Mouse (Mus musculus): ENCODE data around the gene Mitf. TPM values are rescaled to one million over a fixed set of nuclear protein-coding genes. Genes with fewer than 3 reads are reported as not detected.

Gene Mitf
- polyA plus RNA-seq, 1 experiment from 2014 or later, result 2.4 TPM

DNA sequence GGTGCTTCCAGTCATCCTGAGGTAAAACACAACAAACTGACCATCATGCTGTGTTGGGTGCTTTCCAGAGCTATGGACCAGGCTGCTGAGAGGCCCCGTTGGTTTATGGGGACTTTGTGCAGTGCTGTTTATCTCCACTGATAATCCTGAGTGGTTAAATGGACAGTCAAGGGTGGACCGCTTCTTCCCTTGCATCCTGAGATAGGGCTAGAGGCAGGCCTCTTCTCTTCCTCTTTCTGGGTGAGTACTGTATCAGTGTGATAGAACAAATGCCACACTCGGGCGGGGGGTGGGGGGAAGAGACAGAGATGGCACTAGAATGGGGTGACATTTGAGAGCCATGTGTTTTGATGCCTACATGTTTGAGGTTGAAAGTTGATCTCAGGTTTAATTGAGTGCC lies 81.0 kb downstream of the Mitf start:
- peaks cover 12% of the 10 kb centered on the region for H3K4me1 ChIP-seq
- WGBS, result 83% methylated on average over 4 of the region's 4 CpGs
- H3K36me3 ChIP-seq, result no peaks in the 10 kb centered on the region
- no peaks in the 10 kb centered on the region for H3K27me3 ChIP-seq
- H3K4me3 ChIP-seq, result no peak overlapping the region
- no peak overlapping the region for H3K27ac ChIP-seq
- no peak for ATAC-seq (ENCODE audit: low FRiP score, low read depth)
- H3K9ac ChIP-seq, result no peak overlapping the region
- H3K9me3 ChIP-seq, result no peaks in the 10 kb centered on the region
- H3K4me2 ChIP-seq (replicated peaks), result no peak overlapping the region

GRCm38 (mm10) chr6:97888596-97888995 lies 81.7 kb downstream of the Mitf start:
- peaks cover 10% of the 10 kb centered on the region for H3K4me1 ChIP-seq
- H3K4me3 ChIP-seq, result no peak overlapping the region
- no peaks in the 10 kb centered on the region for H3K36me3 ChIP-seq
- 29% methylated on average over 3 of the region's 3 CpGs for WGBS
- no peak overlapping the region for H3K4me2 ChIP-seq (replicated peaks)
- ATAC-seq (ENCODE audit: low FRiP score, low read depth), result no peak
- no peak overlapping the region for H3K9ac ChIP-seq
- no peaks in the 10 kb centered on the region for H3K27me3 ChIP-seq
- H3K9me3 ChIP-seq, result no peaks in the 10 kb centered on the region
- H3K27ac ChIP-seq, result no peak overlapping the region

DNA sequence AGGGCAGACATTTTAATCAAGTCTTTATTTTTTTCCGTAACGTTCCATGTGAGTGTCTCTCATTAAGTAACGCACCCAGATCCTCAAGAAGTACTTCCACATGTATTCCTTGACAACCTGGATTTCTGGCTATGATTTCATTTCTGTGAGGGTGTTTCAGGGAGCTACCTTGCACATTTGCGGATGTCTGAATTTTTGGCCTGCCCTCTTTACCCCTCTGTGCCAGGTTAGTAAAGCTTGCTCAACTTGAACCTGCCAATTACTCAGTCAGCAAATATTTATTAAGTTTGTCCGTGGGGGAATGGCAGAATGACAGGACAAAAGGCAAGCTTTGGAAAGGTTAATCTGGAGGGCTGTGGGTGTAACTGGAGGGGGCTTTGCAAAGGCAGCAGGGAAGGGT lies 86.7 kb downstream of the Mitf start:
- WGBS, result 42% methylated on average over 5 of the region's 5 CpGs
- ATAC-seq (ENCODE audit: low FRiP score, low read depth), result no peak
- Histone ChIP-seq H3K36me3 (no peaks in the 10 kb centered on the region), H3K4me2 (replicated peaks) (no peak overlapping the region), H3K4me3 (no peak overlapping the region), H3K4me1 (peaks cover 9% of the 10 kb centered on the region), H3K9me3 (no peaks in the 10 kb centered on the region), H3K9ac (no peak overlapping the region), H3K27me3 (no peaks in the 10 kb centered on the region), H3K27ac (no peak overlapping the region)

DNA sequence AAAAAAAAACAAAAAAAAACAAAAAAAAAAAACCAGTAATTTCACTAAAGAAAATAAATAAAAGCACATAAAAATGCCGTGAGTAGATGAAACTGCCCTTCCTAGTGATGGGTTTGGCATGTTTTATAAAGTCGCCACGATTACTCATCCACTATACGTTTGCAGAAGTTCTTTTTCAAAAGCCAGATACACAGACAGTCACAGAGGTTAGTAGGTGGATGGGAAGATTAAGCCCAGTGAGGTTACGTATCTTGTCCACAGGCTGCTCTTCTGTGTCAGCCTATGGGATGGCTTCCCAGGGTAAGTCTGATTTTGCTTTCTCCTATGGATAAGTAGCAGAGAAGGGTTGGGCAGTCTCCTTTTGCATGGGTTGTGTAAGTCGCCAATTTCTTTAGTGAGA lies 90.3 kb downstream of the Mitf start:
- Histone ChIP-seq H3K9ac (no peak overlapping the region), H3K4me1 (peaks cover 12% of the 10 kb centered on the region), H3K27me3 (no peaks in the 10 kb centered on the region), H3K4me3 (no peak overlapping the region), H3K36me3 (no peaks in the 10 kb centered on the region), H3K4me2 (replicated peaks) (no peak overlapping the region), H3K9me3 (no peaks in the 10 kb centered on the region), H3K27ac (peak overlapping the region; percentile 39; the same call in 1 of the 2 replicates)
- no peak for ATAC-seq (ENCODE audit: low FRiP score, low read depth)
- 87% methylated on average over 6 of the region's 6 CpGs for WGBS

GRCm38 (mm10) chr6:97898085-97898484 lies 91.2 kb downstream of the Mitf start:
- Histone ChIP-seq H3K4me1 (peaks cover 10% of the 10 kb centered on the region), H3K36me3 (no peaks in the 10 kb centered on the region), H3K9ac (no peak overlapping the region), H3K4me2 (replicated peaks) (no peak overlapping the region), H3K27me3 (no peaks in the 10 kb centered on the region), H3K27ac (no peak overlapping the region), H3K4me3 (no peak overlapping the region), H3K9me3 (no peaks in the 10 kb centered on the region)
- WGBS, result 60% methylated on average over 5 of the region's 5 CpGs
- no peak for ATAC-seq (ENCODE audit: low FRiP score, low read depth)

DNA sequence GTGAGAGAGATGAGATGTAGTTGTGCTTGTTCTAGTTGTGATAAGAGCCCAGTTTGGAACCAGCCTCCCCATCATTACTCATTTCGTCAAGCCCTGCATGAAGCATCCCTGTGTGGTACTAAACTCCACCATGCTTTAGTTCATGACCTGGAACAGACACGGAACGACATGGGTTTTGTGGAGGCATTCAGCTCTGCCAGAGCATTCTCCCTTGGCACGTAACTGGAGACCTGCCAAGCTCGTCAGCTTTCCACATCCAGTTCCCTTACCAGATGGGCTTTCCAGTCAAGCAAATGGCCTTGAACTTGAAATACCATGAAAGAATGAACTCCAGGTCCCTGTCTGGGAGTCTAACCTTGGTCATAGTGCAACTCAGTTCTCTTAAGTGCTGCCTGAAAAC lies 94.7 kb downstream of the Mitf start:
- Histone ChIP-seq H3K4me2 (replicated peaks) (no peak overlapping the region), H3K4me3 (no peak overlapping the region), H3K9ac (no peak overlapping the region), H3K36me3 (no peaks in the 10 kb centered on the region), H3K27me3 (no peaks in the 10 kb centered on the region), H3K4me1 (peaks cover 7% of the 10 kb centered on the region), H3K27ac (no peak overlapping the region), H3K9me3 (no peaks in the 10 kb centered on the region)
- ATAC-seq (ENCODE audit: low FRiP score, low read depth), result no peak
- 56% methylated on average over 5 of the region's 5 CpGs for WGBS

DNA sequence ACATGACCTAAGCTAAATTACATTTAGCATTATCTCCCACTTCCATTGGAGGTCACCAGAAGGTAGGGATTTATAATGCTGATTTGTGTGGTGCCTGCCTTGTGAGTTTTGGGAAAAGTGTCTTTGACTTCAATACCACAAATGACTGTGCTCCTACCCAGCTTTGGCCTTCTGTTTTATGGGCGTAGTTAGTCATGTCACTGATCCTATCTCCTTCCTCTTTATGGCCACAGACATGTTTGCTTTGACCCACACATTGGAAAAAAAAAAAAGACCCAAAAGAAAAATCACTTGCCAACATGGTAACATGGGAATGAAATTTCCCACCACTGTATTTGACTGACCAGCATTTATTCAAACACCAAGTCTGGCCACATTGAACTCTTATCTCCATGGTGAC lies 95.4 kb downstream of the Mitf start:
- ATAC-seq (ENCODE audit: low FRiP score, low read depth), result no peak
- Histone ChIP-seq H3K27me3 (no peaks in the 10 kb centered on the region), H3K36me3 (no peaks in the 10 kb centered on the region), H3K27ac (no peak overlapping the region), H3K9ac (no peak overlapping the region), H3K4me2 (replicated peaks) (no peak overlapping the region), H3K4me3 (no peak overlapping the region), H3K9me3 (no peaks in the 10 kb centered on the region), H3K4me1 (peaks cover 7% of the 10 kb centered on the region)
- WGBS, result 89% methylated on average over 1 of the region's 1 CpGs

DNA sequence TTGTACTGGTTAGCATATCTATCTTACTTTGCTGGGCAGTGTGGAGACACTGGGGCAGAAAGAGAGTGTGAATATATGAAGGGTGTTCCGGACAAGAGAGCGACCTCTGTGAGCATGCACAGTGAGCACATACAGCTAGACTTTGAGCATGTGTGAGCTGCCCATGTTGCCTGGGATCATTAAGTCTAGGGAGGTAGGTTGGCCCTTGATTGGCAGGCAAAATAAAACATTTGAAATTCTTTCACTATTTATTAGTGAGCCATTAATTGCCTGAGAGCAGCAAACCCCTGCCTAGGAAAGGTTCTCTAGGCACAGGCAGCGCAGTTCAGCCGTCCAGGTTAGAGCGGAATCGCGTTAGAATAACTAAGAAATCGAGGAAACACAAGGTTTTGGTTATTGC lies 107.9 kb downstream of the Mitf start:
- WGBS, result 85% methylated on average over 8 of the region's 8 CpGs
- ATAC-seq (ENCODE audit: low FRiP score, low read depth), result no peak
- no peaks in the 10 kb centered on the region for H3K9me3 ChIP-seq

DNA sequence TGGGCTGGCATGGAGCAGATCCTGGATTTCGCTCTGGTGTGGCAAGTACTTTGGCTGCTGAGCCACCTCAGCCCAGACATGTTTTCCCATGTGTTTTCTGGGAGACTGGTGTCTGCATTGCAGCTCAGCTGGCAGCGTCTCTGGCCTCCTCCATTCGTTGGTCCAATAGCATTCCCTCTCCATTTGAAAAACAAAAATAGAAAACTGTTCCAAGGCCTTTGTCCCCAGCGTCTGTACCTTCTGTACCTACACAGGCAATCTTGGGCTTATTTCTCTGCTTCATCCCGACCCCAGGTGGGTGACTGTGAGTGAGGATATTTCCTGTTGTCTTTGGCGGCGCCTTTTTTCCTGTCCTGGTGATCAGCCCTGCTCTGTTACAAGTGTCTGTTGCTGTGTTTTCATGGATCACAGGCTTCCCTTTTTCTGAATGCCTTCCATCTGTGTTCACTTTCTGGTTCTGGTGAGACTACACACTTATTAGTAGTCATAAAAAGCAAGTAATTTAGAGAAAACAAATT lies 109.6 kb downstream of the Mitf start:
- H3K36me3 ChIP-seq, result no peaks in the 10 kb centered on the region
- no peak overlapping the region for H3K4me3 ChIP-seq
- 70% methylated on average over 7 of the region's 7 CpGs for WGBS
- no peaks in the 10 kb centered on the region for H3K9me3 ChIP-seq
- H3K27ac ChIP-seq, result no peak overlapping the region
- ATAC-seq (ENCODE audit: low FRiP score, low read depth), result no peak
- H3K4me1 ChIP-seq, result peaks cover 33% of the 10 kb centered on the region
- no peak overlapping the region for H3K4me2 ChIP-seq (replicated peaks)
- H3K27me3 ChIP-seq, result no peaks in the 10 kb centered on the region
- H3K9ac ChIP-seq, result no peak overlapping the region

More for the DNA sequence above, 107.9 kb downstream of the Mitf start:
- Histone ChIP-seq H3K27ac (no peak overlapping the region), H3K4me2 (replicated peaks) (no peak overlapping the region), H3K27me3 (no peaks in the 10 kb centered on the region), H3K36me3 (no peaks in the 10 kb centered on the region), H3K4me3 (no peak overlapping the region), H3K4me1 (peaks cover 33% of the 10 kb centered on the region), H3K9ac (no peak overlapping the region)

DNA sequence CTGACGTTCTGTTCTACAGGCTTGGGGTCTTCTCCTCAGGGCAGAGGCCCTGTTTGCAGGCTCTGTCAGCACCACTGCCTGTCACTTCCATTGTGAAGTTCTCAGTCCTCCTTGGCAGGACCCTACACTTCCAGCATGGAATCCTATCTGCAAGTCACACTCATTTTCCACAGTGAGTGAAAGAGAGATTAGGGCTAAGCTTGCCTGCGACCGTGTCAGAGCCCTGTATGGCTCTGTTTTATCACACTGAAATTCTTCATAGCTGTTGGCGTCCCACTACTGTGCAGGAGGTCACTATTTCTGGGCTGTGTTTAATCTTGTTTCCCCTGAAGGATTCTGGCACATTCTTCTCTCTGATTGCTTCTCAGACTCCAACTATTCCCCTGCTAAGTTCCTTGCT lies 111.2 kb downstream of the Mitf start:
- H3K4me3 ChIP-seq, result no peak overlapping the region
- ATAC-seq (ENCODE audit: low FRiP score, low read depth), result no peak
- peaks cover 33% of the 10 kb centered on the region for H3K4me1 ChIP-seq
- H3K27me3 ChIP-seq, result no peaks in the 10 kb centered on the region
- no peak overlapping the region for H3K27ac ChIP-seq
- H3K36me3 ChIP-seq, result no peaks in the 10 kb centered on the region
- no peaks in the 10 kb centered on the region for H3K9me3 ChIP-seq
- 47% methylated on average over 4 of the region's 4 CpGs for WGBS
- no peak overlapping the region for H3K4me2 ChIP-seq (replicated peaks)
- no peak overlapping the region for H3K9ac ChIP-seq

DNA sequence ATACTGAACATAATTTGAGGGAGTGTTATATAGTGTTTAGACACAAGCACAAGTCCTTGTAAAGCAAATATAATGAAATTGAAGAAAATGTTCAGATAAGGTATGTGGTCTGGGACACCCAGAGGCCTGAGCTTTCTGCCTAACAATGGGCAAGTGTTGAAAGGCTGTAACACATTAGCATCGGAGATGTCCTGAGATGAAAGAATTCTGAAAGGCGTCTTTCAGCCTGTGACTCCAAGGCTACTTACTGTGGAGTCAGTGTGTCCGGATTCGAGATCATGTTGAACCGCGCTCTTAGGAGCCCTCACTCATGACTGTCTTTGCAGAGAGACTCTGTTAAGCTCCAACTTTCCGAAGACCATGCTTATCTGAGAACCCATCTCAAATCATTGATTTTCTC lies 111.6 kb downstream of the Mitf start:
- 86% methylated on average over 7 of the region's 7 CpGs for WGBS
- Histone ChIP-seq H3K4me3 (no peak overlapping the region), H3K4me1 (peaks cover 33% of the 10 kb centered on the region), H3K27me3 (no peaks in the 10 kb centered on the region), H3K36me3 (no peaks in the 10 kb centered on the region), H3K27ac (no peak overlapping the region), H3K9me3 (no peaks in the 10 kb centered on the region), H3K4me2 (replicated peaks) (no peak overlapping the region), H3K9ac (no peak overlapping the region)
- no peak for ATAC-seq (ENCODE audit: low FRiP score, low read depth)

DNA sequence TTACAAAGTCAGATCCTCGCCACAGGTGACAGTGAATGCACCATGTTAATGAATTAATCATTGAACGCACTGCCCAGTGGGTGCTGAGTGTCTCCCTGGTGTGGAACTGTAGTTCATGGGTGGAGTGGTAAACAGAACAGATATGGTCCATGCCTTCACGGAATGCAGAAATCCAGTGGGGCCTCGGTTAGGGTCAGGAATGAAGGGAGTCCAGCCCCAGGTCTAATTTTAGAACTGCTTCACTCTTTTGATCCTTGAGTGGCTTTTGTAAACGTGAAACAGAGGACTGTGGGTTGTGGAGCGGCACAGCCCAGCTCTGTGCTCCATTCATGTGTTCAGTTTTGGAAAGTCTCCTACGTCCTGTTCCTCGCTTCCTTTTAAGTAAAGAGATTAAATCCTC lies 112.4 kb downstream of the Mitf start:
- H3K4me3 ChIP-seq, result no peak overlapping the region
- H3K27ac ChIP-seq, result no peak overlapping the region
- H3K4me1 ChIP-seq, result peaks cover 33% of the 10 kb centered on the region
- H3K36me3 ChIP-seq, result no peaks in the 10 kb centered on the region
- H3K9me3 ChIP-seq, result no peaks in the 10 kb centered on the region
- no peak overlapping the region for H3K9ac ChIP-seq
- no peak overlapping the region for H3K4me2 ChIP-seq (replicated peaks)
- ATAC-seq (ENCODE audit: low FRiP score, low read depth), result no peak
- H3K27me3 ChIP-seq, result no peaks in the 10 kb centered on the region
- WGBS, result 60% methylated on average over 8 of the region's 8 CpGs

GRCm38 (mm10) chr6:97921591-97921990 lies 114.7 kb downstream of the Mitf start:
- WGBS, result 83% methylated on average over 6 of the region's 6 CpGs
- no peak overlapping the region for H3K4me2 ChIP-seq (replicated peaks)
- no peak for ATAC-seq (ENCODE audit: low FRiP score, low read depth)

More at GRCm38 (mm10) chr6:97921591-97921990, 114.7 kb downstream of the Mitf start:
- Histone ChIP-seq H3K4me1 (peaks cover 15% of the 10 kb centered on the region; the same call in 1 of the 2 replicates), H3K27me3 (no peaks in the 10 kb centered on the region), H3K4me3 (no peak overlapping the region), H3K9me3 (no peaks in the 10 kb centered on the region), H3K9ac (no peak overlapping the region), H3K27ac (no peak overlapping the region), H3K36me3 (no peaks in the 10 kb centered on the region)

All from limb, embryonic 13.5 days (tissue).